Mouse (Mus musculus): ENCODE data around the gene Tmem50b. TPM values are rescaled to one million over a fixed set of nuclear protein-coding genes. Genes with fewer than 3 reads are reported as not detected.
"Not testable (repeated sequence)": the region's sequence is repeated elsewhere in the genome, so short reads cannot be mapped to it uniquely, and the experiment has no call there.

Tmem50b gene
- polyA plus RNA-seq, 1 experiment from 2014 or later = 59.8 TPM

DNA sequence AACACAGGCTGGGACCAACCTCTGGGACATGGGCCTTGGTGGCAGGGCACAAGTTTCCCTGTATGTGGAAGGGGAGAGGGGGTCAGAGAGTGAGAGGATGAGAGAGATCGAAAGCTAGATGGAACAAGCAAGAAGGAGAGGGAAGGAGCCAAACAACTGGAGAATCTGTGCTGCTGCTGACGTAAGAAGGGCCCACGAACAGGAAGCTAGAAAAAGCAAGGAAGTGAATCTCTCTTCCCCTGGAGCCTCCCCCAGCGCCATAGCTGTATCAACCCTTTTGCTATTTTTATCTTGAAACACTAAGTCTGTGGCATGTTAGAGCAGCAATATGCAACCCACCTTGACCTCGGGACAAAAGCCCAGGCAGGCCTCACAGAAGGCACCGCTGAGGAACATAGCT is 59.5 kb downstream of the Tmem50b start:
- ChIA-PET CTCF (interaction anchor here (1.2 kb wide), 1 partner anchor 10 kb away, joined by 3 read pairs; no protein-coding TSS in a partner anchor), POLR2A (no interaction called here)
- DNase-seq (ENCODE audit: low read depth, low spot score) (no peak), ATAC-seq (no peak)
- TF ChIP-seq CTCF (IDR thresholded peaks at IDR 0.05) = no peak
- in situ Hi-C loops (cut with MboI; ENCODE audit: low pct_unique_long_range_greater_than_20kb) = no loop called here
- no peaks in the 10 kb centered on the region for H3K27me3 ChIP-seq

DNA sequence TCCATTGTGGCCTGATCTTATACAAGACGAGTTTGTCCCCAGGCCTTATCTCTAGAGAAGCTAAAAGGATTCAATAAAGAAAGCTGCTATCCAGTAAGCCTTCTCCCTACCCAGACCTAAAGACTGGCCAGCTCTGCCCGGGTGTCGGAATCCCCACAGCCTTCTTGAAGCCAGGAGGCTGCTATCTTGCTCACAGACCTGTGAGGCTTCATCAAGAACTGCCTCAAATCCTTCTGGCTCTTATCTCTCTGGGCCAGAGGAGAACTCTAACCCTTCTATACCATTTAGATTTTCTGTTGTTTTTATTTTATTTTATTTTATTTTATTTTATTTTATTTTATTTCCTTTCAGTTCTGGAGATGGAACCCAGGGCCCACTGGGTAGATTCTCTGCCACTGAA is 60.5 kb downstream of the Tmem50b start:
- in situ Hi-C loops (cut with MboI; ENCODE audit: low pct_unique_long_range_greater_than_20kb) = no loop called here
- ChIA-PET CTCF (no interaction called here), POLR2A (no interaction called here)
- DNase-seq (ENCODE audit: low read depth, low spot score) (no peak), ATAC-seq (no peak)
- TF ChIP-seq CTCF (IDR thresholded peaks at IDR 0.05) = no peak
- no peaks in the 10 kb centered on the region for H3K27me3 ChIP-seq

DNA sequence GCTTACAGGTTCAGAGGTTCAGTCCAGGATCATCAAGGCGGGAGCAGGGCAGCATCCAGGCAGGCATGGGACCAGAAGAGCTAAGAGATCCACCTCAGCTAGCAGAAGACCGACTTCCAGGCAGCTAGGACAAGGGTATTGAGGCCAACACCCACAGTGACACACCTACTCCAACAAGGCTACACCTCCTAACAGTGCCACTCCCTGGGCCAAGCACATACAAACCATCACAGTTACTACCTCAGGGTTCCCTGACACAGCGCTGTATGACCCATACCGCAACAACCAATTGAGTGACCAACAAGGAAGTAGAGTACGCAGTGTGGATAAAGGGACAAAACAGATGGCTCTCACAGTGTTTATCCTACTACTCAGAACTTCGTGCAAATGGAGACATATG is 61.2 kb downstream of the Tmem50b start:
- POLR2A ChIA-PET = no interaction called here
- DNase-seq (ENCODE audit: low read depth, low spot score) (no peak), ATAC-seq (no peak)
- TF ChIP-seq CTCF (IDR thresholded peaks at IDR 0.05) = no peak
- no peaks in the 10 kb centered on the region for H3K27me3 ChIP-seq
- in situ Hi-C loops (cut with MboI; ENCODE audit: low pct_unique_long_range_greater_than_20kb) = no loop called here
- CTCF ChIA-PET = no interaction called here

DNA sequence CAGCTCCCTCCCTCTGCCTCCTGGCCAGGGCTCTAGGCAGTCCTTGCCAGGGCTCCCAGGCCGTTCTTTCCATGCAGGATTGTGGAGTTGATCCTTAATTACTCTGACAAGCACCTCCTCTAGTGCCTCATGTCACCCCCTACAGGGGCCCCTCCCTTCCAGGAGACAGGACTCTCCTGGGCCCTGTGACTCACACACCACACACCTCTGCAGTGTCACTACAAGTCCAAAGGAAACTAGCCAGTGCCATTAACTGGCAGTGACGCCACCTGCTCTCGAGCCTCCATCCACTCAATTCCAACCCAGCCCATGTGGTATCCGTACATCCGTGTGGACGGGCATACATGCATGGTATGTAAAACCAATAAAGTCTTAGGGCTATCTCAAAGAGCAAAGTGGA is 62.7 kb downstream of the Tmem50b start:
- no peak for TF ChIP-seq CTCF (IDR thresholded peaks at IDR 0.05)
- CTCF ChIA-PET = no interaction called here
- no peaks in the 10 kb centered on the region for H3K27me3 ChIP-seq
- DNase-seq (ENCODE audit: low read depth, low spot score) = no peak
- ATAC-seq = no peak
- in situ Hi-C loops (cut with MboI; ENCODE audit: low pct_unique_long_range_greater_than_20kb) = no loop called here
- POLR2A ChIA-PET = no interaction called here

DNA sequence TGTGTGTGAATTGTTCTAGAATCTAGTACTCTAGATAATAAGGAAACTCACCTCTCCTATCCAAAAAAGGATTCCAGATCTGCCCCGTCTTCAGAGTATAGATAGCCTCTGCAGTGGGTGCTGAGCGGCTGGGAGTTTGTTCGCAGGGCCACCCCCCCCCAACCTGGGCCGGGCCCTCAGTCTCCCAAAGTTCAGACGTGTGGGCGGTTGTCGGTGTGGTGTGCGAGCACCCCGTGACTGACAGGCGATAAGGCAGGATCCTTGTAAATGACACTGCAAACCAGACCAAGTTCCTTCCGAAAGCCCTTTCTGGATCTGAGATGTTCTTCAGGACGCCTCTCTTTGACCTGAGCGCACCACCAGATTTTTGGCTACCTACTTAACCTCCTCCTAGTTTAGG is 63.1 kb downstream of the Tmem50b start:
- CTCF ChIA-PET = no interaction called here
- H3K27me3 ChIP-seq = no peaks in the 10 kb centered on the region
- no peak for TF ChIP-seq CTCF (IDR thresholded peaks at IDR 0.05)
- POLR2A ChIA-PET = no interaction called here
- in situ Hi-C loops (cut with MboI; ENCODE audit: low pct_unique_long_range_greater_than_20kb) = no loop called here
- DNase-seq (ENCODE audit: low read depth, low spot score) (peak; percentile 94), ATAC-seq (peak; percentile 100)

DNA sequence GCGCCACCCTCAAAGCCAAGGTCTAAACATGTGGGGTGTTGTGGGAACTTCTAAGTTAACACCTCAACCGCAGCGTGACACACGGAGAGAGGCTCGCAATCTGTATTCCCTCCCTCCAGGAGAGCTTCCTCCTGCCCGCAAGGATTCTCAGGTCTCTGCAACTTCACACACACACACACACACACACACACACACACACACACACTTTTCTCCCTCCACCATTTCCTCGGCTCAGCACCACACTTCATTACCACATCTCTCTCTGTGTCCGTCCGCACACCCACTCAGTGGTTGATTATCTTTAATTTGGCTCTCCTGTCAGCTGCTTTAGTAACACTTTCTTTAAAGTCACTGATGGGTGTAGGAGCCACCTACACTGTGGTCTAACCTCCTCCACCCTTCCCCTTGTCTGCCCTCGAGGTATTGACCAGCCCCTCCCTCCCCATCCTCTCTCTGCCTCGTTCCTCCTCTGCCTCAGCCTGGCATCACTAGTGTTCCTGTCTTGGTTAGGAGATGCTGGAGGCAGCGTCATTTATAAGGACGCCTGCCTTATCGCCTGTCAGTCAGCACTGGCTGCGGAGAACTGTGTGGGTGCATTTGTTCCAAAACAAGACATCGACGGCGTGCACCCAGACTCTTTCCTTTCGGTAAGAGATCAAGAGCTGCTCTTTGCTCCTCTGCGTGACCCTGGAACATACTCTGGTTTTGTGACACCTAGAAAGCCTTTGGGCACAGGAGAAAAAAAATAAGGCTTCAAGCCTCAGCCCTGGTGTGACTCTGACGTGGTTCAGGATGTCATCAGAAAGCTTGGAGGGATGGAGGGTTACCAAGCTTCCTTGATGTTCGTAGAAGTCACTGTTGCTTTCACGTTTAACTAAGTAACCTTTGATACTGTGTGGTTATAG is 64.3 kb downstream of the Tmem50b start:
- ATAC-seq (no peak), DNase-seq (ENCODE audit: low read depth, low spot score) (no peak)
- CTCF ChIA-PET = no interaction called here

DNA sequence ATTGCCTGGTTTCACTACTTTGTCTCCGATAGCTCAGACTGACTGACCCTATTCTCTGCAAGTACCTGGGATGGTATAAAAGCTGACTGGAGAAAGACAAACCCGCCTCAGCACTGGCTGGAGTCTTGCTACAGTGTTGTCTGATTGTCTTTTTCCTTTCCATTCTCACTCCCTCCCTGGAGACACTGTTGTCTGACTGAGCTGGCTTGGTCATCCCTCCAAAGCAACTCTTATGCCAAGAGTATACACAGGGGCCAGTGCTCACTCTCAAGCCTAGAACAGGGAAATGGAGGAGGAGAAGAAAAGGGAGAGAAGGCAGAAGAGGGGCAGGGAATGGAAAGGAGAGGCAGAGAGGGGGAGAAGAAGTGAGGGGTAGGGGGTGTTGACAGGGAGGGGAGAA is 65.2 kb downstream of the Tmem50b start:
- H3K27me3 ChIP-seq = no peaks in the 10 kb centered on the region
- ChIA-PET POLR2A (no interaction called here), CTCF (no interaction called here)
- DNase-seq (ENCODE audit: low read depth, low spot score) = no peak
- in situ Hi-C loops (cut with MboI; ENCODE audit: low pct_unique_long_range_greater_than_20kb) = no loop called here
- no peak for TF ChIP-seq CTCF (IDR thresholded peaks at IDR 0.05)
- ATAC-seq = no peak

More for the DNA sequence above, 64.3 kb downstream of the Tmem50b start:
- in situ Hi-C loops (cut with MboI; ENCODE audit: low pct_unique_long_range_greater_than_20kb) = no loop called here
- H3K27me3 ChIP-seq = no peaks in the 10 kb centered on the region
- POLR2A ChIA-PET = no interaction called here
- no peak for TF ChIP-seq CTCF (IDR thresholded peaks at IDR 0.05)

DNA sequence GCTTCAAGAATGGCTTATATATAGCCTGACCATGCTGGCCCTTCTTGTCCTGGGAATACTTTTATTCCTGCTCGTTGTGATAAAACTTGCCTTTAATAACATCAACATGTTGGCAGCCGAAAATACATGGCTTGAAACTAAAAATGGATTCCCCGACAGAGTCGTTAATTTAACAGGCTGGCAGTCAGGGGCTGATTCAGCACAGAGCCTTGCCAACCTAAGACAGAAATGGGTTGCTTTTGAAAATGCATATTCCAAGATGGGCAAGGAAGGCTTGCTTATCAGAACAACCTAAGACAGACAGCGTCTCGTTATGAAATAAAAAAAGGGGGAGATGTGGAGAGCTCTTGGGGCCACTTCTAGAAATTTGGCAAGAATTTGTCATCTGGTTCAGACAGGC is 65.7 kb downstream of the Tmem50b start:
- no peak for TF ChIP-seq CTCF (IDR thresholded peaks at IDR 0.05)
- ChIA-PET CTCF (no interaction called here), POLR2A (no interaction called here)

DNA sequence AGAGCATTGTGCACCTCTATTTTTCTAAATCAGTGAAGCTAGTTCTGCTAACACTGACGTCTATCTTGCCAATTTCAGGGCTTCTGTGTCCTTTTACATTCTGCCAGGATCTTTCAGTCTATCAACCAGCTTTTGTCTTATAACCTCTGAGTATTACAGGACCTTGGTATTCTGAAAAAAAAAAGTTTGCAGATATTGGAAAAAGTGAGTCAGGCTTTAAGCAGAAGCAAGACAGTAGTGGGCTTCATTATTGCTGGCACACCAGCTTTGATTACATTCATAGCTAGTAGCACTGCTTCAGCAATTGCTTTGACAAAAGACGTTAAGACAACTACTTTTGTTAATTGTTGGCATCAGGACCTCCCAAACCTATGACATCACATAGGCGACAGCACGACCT is 66.8 kb downstream of the Tmem50b start:
- POLR2A ChIA-PET; DNase-seq (ENCODE audit: low read depth, low spot score); in situ Hi-C loops (cut with MboI; ENCODE audit: low pct_unique_long_range_greater_than_20kb); CTCF ChIA-PET; H3K27me3 ChIP-seq; ATAC-seq: not testable (repeated sequence)

More for the DNA sequence above, 65.7 kb downstream of the Tmem50b start:
- H3K27me3 ChIP-seq = no peaks in the 10 kb centered on the region
- in situ Hi-C loops (cut with MboI; ENCODE audit: low pct_unique_long_range_greater_than_20kb) = no loop called here
- DNase-seq (ENCODE audit: low read depth, low spot score) (no peak), ATAC-seq (no peak)

DNA sequence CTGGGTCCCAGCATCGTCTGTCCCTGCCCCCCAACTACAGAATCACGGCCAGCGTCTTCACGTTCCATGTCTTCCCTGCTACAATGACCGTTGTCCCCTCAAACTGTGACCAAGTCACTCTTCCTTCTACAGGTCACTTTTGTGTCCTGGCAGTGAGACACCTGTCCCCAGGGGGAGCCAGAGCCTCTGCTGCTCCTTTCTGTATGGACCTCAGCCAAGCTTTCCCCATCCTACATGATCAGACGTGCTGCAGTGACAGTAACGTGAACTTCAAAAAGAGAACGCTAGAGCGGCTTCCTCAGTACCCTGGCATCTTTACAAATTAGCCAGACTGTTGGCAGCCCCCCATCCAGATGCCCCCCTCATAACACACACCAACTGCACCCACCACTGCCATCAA is 69.0 kb downstream of the Tmem50b start:
- H3K27me3 ChIP-seq = no peaks in the 10 kb centered on the region
- ChIA-PET POLR2A (no interaction called here), CTCF (no interaction called here)
- in situ Hi-C loops (cut with MboI; ENCODE audit: low pct_unique_long_range_greater_than_20kb) = no loop called here
- DNase-seq (ENCODE audit: low read depth, low spot score) (no peak), ATAC-seq (no peak)
- no peak for TF ChIP-seq CTCF (IDR thresholded peaks at IDR 0.05)

DNA sequence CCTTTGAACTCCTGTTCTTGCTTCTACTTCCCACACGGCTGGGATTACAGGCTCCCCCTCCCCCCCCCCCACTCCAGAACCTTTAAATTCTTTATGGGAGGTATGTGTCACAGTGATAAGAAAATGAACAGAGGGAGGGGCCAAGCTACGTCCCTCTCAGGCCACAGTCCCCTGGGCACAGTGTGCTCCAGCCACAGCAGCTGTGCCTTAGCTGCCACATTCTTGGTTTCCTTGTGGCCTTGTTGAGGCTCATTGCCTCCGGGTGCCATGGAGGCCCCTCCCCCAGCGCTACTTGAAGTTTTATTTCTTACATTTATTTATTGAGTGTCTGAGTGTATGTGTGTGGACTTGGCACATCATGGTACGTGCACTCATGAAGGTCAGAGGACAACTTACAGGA is 70.1 kb downstream of the Tmem50b start:
- ATAC-seq (no peak), DNase-seq (ENCODE audit: low read depth, low spot score) (no peak)
- TF ChIP-seq CTCF (IDR thresholded peaks at IDR 0.05) = no peak
- CTCF ChIA-PET = no interaction called here
- no peaks in the 10 kb centered on the region for H3K27me3 ChIP-seq
- POLR2A ChIA-PET = interaction anchor here (0.6 kb wide), 1 partner anchor 69 kb away, joined by 3 read pairs; no protein-coding TSS in a partner anchor
- in situ Hi-C loops (cut with MboI; ENCODE audit: low pct_unique_long_range_greater_than_20kb) = no loop called here

DNA sequence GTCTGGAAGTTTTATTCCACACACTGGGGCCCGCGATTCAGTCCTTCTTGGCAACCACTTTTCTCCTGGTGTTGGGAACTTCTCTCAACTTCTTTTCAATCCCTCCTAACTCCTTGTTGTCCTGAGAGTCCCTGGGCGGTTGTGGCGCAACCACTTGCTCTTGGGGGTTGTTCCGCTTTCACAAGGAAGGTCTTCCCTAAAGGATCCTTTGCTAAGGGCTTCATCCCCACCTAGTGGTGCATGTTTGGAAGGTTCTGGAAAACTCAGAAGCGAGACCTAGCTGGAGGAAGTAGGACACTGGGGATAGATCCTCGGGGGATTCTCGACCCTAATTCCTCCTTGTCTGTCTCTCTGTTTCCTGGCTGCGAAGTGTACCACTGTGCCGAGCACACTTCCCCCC is 70.5 kb downstream of the Tmem50b start:
- ChIA-PET CTCF (no interaction called here), POLR2A (interaction anchor here (0.6 kb wide), 1 partner anchor 69 kb away, joined by 3 read pairs; no protein-coding TSS in a partner anchor)
- DNase-seq (ENCODE audit: low read depth, low spot score) = no peak
- H3K27me3 ChIP-seq = no peaks in the 10 kb centered on the region
- no peak for ATAC-seq
- TF ChIP-seq CTCF (IDR thresholded peaks at IDR 0.05) = no peak
- in situ Hi-C loops (cut with MboI; ENCODE audit: low pct_unique_long_range_greater_than_20kb) = no loop called here

Measured in Patski (cell line).